Comparison of ENCODE assay signal across 25 mouse cellular contexts in genomic region chr13:36111331-36111730, GRCm38 (mm10).
"Had no signal": no experiment of that assay in that cellular context is flagged by ENCODE, and none has a peak within 500 bp of the region (broad histone marks: within the 10 kb centered on the region; RNA-seq: fewer than 3 reads in every experiment).

No protein-coding gene starts in this region.

- H3K27me3 ChIP-seq: heart, embryonic 12.5 days; heart, embryonic 13.5 days; heart, embryonic 15.5 days; hindbrain, embryonic 12.5 days; hindbrain, embryonic 13.5 days; hindbrain, embryonic 15.5 days; intestine, embryonic 15.5 days; kidney, embryonic 15.5 days had no signal

- H3K4me3 ChIP-seq: heart, embryonic 10.5 days; heart, embryonic 12.5 days; heart, embryonic 13.5 days; heart, embryonic 15.5 days; hindbrain, embryonic 10.5 days; hindbrain, embryonic 12.5 days; hindbrain, embryonic 13.5 days; hindbrain, embryonic 15.5 days; intestine, embryonic 15.5 days; kidney, embryonic 15.5 days; layer of hippocampus, adult 2 months; left cerebral cortex, adult 2 months had no signal

- H3K36me3 ChIP-seq: heart, embryonic 15.5 days; hindbrain, embryonic 12.5 days; hindbrain, embryonic 13.5 days; hindbrain, embryonic 15.5 days; intestine, embryonic 15.5 days; kidney, embryonic 15.5 days had no signal

- DNase-seq: heart, postnatal 10 days; heart, postnatal 14 days; heart, postnatal 36 days; heart, postnatal 4 days; kidney, adult 11 months; kidney, adult 18-20 months; kidney, postnatal 10 days; kidney, postnatal 4 days; layer of hippocampus, adult 9-11 months; layer of hippocampus, postnatal 36 days had no signal

- H3K4me1 ChIP-seq: heart, embryonic 12.5 days; intestine, embryonic 15.5 days had no signal

- H3K27ac ChIP-seq: heart, embryonic 10.5 days; heart, embryonic 13.5 days; heart, embryonic 15.5 days; hindbrain, embryonic 10.5 days; hindbrain, embryonic 12.5 days; hindbrain, embryonic 13.5 days; hindbrain, embryonic 14.5 days; hindbrain, embryonic 15.5 days; hindbrain, postnatal 0 days; intestine, embryonic 15.5 days; kidney, embryonic 15.5 days; kidney, postnatal 0 days; layer of hippocampus, adult 2 months; left cerebral cortex, adult 2 months had no signal
